ENCODE assay signal across 8 mouse cellular contexts in the genomic region with DNA sequence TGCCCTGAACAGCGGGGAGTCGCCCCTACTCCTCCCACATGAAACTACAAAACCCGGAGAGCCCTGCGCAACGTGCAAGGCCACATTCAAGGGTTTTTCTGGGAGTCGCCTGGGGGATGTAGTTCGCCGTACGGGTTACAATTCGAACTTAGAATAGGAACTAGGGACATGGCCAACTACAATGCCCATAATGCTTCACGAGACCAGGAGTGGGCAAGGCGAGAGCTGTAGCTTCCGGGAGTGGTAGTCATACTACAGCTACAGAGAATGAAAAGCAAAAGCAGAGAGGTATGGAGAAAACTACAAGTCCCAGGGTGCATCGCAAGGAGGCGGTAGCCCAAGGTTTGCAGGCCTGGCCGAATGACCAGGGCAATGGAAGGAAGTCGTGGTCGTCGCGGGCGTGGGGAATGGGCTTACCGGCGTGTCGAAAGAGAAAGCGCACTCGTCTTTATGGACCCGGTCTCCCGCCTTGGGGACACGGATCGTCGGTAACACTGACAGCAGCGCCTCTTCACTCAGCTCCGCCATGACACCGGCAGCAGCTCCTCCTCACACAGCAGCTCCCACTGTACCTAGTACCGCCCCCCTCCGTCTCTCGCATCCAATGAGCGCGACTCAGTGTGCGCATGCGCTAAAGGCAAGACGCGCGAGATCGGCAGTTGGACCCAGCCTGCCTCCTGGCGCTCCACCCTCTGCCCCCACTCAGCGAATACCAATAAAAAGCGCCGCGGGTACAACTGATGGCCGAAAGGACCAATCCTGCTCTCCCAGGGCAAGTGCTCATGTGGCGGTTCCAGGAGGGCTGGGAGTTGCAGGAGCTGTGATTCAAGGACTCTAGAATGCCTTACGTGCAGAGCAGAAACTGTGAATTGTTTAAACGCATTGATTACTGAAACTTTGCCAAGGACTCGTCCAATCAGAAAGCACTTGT. TPM values are rescaled to one million over a fixed set of nuclear protein-coding genes. Genes with fewer than 3 reads are reported as not detected.
DNase-seq lines count a peak whose midpoint lies in the region; ATAC-seq lines count a peak whose summit lies in the region.

A gene (minus strand): TSS at position 617 of the 931 bp plus-strand sequence.
A gene (plus strand): TSS at position 680 of the 931 bp plus-strand sequence.

- peaks cover 61% of the 10 kb centered on the region for H3K79me2 ChIP-seq in macrophage (ENCODE audit: inconsistent target)

- peaks cover 14% of the 10 kb centered on the region for H3K4me1 ChIP-seq in hindbrain, embryonic 16.5 days (ENCODE audit: control insufficient read depth, insufficient read depth, low read depth, low read length)

- WGBS in hindbrain, embryonic 16.5 days: under 1% methylated on average over 55 of the region's 55 CpGs
- under 1% methylated on average over 55 of the region's 55 CpGs for WGBS in macrophage (ENCODE audit: missing documents)

- H3K4me2 ChIP-seq in hindbrain, embryonic 16.5 days (ENCODE audit: low read length): peak within 1 kb of the TSS; percentile 69

- ATAC-seq in hindbrain, embryonic 16.5 days: peak; percentile 96

- H3K9me3 ChIP-seq in hindbrain, embryonic 16.5 days (ENCODE audit: control insufficient read depth, low read length): no peaks in the 10 kb centered on the region

- H3K9ac ChIP-seq in hindbrain, embryonic 16.5 days (ENCODE audit: low read depth, low read length): peak within 1 kb of the TSS; percentile 79

- peak within 1 kb of the TSS; percentile 93 for H3K27ac ChIP-seq in hindbrain, embryonic 16.5 days (ENCODE audit: low read depth, low read length)
- H3K27ac ChIP-seq in macrophage: peak within 1 kb of the TSS; percentile 87

- no peaks in the 10 kb centered on the region for H3K27me3 ChIP-seq in hindbrain, embryonic 16.5 days (replicated peaks; ENCODE audit: control insufficient read depth, insufficient read depth, low read length)

- peaks cover 13% of the 10 kb centered on the region for H3K36me3 ChIP-seq in hindbrain, embryonic 16.5 days (ENCODE audit: control insufficient read depth, insufficient read depth, low read length)
- peaks cover 27% of the 10 kb centered on the region for H3K36me3 ChIP-seq in macrophage (ENCODE audit: inconsistent target)

- peak; percentile 100 for DNase-seq in WW6 (ENCODE audit: low read depth, low spot score)
- peak; percentile 93 to 98 for DNase-seq in cerebellum, postnatal 4 days (ENCODE audit: low spot score in 2 of 2)
- DNase-seq in gastrocnemius, adult 18-20 months (ENCODE audit: low spot score): peak; percentile 99
- DNase-seq in left cerebral cortex, adult 18-20 months (ENCODE audit: low spot score in 2 of 2): peak; percentile 95 to 99
- peak; percentile 100 for DNase-seq in right cerebral cortex, adult 18-20 months
- peak; percentile 94 for DNase-seq in urinary bladder, postnatal 10 days (ENCODE audit: low spot score)

- H3K4me3 ChIP-seq in hindbrain, embryonic 16.5 days (ENCODE audit: low read length): peak within 1 kb of the TSS; percentile 74
- peak within 1 kb of the TSS; percentile 97 for H3K4me3 ChIP-seq in macrophage (ENCODE audit: inconsistent target)

RNA-seq across cellular contexts. Expression of the first gene that starts in this region (rescaled TPM):
- 10 to 100 TPM; 39.9 to 50.1 TPM for total RNA-seq in gastrocnemius, adult 18-20 months (2021)
- polyA plus RNA-seq in hindbrain, embryonic 16.5 days (2015; fragmentation: Nextera tagmentation; extraction: Ambion mirVana): 220 and 232 TPM in 2 replicates
- 100 to 1,000 TPM; 204 to 208 TPM for total RNA-seq in left cerebral cortex, adult 18-20 months (2021)
- total RNA-seq in macrophage (2018; cell fraction: chromatin; rRNA removed): 100 to 1,000 TPM in 20 of 26 experiments, 10 to 100 TPM in 6; 66.7 to 281 (median 189) TPM
- total RNA-seq in macrophage (2018; cell fraction: cytosol; rRNA removed): 10 to 100 TPM; 48.4 to 91.4 (median 73.8) TPM
- 100 to 1,000 TPM in 14 of 26 experiments, 10 to 100 TPM in 12; 56.7 to 205 (median 107) TPM for total RNA-seq in macrophage (2018; cell fraction: nucleus; rRNA removed)
- 61.4 to 91.7 TPM (median 71.1 TPM) in 3 replicates for polyA plus RNA-seq in macrophage (2018)

RNA-seq across cellular contexts. Expression of the second gene that starts in this region (rescaled TPM):
- under 1 TPM; 0.25 to 0.55 TPM for total RNA-seq in gastrocnemius, adult 18-20 months (2021)
- 34.2 and 38.5 TPM in 2 replicates for polyA plus RNA-seq in hindbrain, embryonic 16.5 days (2015; fragmentation: Nextera tagmentation; extraction: Ambion mirVana)
- under 1 TPM; 0.23 to 0.42 TPM for total RNA-seq in left cerebral cortex, adult 18-20 months (2021)
- total RNA-seq in macrophage (2018; cell fraction: chromatin; rRNA removed): 10 to 100 TPM in 2 of 26 experiments, 1 to 10 TPM in 18, under 1 TPM in 6; 0.40 to 17.0 (median 2.5) TPM
- total RNA-seq in macrophage (2018; cell fraction: cytosol; rRNA removed): 10 to 100 TPM in 2 of 26 experiments, 1 to 10 TPM in 24; 1.4 to 11.8 (median 3.6) TPM
- total RNA-seq in macrophage (2018; cell fraction: nucleus; rRNA removed): 10 to 100 TPM in 1 of 26 experiments, 1 to 10 TPM in 23, under 1 TPM in 2; 0.63 to 19.1 (median 3.1) TPM
- 3.2 to 22.0 TPM (median 8.6 TPM) in 3 replicates for polyA plus RNA-seq in macrophage (2018)

Comparison
In these comparisons a context has a peak if more than half of its experiments do, and no peak if none do; other contexts are left out.
1. Peak in every context shown above with its lines: DNase-seq, ATAC-seq, H3K4me3 ChIP-seq and H3K27ac ChIP-seq.
2. RNA of the first gene that starts in this region (total RNA-seq): 204 to 208 TPM in left cerebral cortex, adult 18-20 months; 39.9 to 50.1 TPM in gastrocnemius, adult 18-20 months; every median in the first group is over 4 times any median in the second.